Mouse (Mus musculus) G1E (cell line): Measurements from ENCODE around the gene Prpf6. TPM values are rescaled to one million over a fixed set of nuclear protein-coding genes. Genes with fewer than 3 reads are reported as not detected.

Experiments
- ATAC-seq: 2 replicates; pipeline ENCODE4 v1.8.0; 2016; ENCODE audit warnings: mild to moderate bottlenecking; ENCODE audit not compliant: insufficient number of reproducible peaks, poor library complexity, low FRiP score, severe bottlenecking; ENCODE audit errors: extremely low read depth
- DNase-seq: peaks from one replicate; pipeline ENCODE4 v3.0.0; 2012; ENCODE audit warnings: low spot score
- H3K27me3 ChIP-seq: 2 replicates; pipeline ENCODE4 v1.6.1; 2012; ENCODE audit warnings: mild to moderate bottlenecking, low read length, inconsistent platforms; ENCODE audit not compliant: insufficient read depth
- H3K36me3 ChIP-seq: replicated peaks from 2 replicates; pipeline ENCODE3; 2012; ENCODE audit warnings: mild to moderate bottlenecking, inconsistent platforms
- H3K4me1 ChIP-seq: 2 replicates; pipeline ENCODE4 v1.6.1; 2012; ENCODE audit warnings: low read depth, low read length, inconsistent platforms, mixed read lengths; ENCODE audit not compliant: insufficient read depth
- H3K4me3 ChIP-seq: 2 replicates; pipeline ENCODE4 v1.5.1; 2012; ENCODE audit warnings: low read depth, mild to moderate bottlenecking, inconsistent platforms, low read length, moderate library complexity, mixed read lengths
- H3K9me3 ChIP-seq: replicated peaks from 2 replicates; pipeline ENCODE4 v1.6.1; 2012; ENCODE audit warnings: inconsistent platforms
- CTCF ChIP-seq: IDR thresholded peaks from 2 replicates; pipeline ENCODE4 v1.5.1; 2012; ENCODE audit warnings: low read depth, low read length, inconsistent platforms, mixed read lengths
- GATA1 ChIP-seq: IDR thresholded peaks from 2 replicates; pipeline ENCODE4 v1.6.1; 2012; ENCODE audit warnings: borderline replicate concordance, low read length, inconsistent platforms, mixed read lengths
- GATA2 ChIP-seq: IDR thresholded peaks from 2 replicates; pipeline ENCODE4 v1.6.1; 2012; ENCODE audit warnings: low read depth, low read length, inconsistent platforms, borderline replicate concordance
- POLR2AphosphoS5 ChIP-seq: IDR thresholded peaks from 2 replicates; pipeline ENCODE4 v1.6.1; 2012; ENCODE audit warnings: low read depth, low read length, inconsistent platforms; ENCODE audit not compliant: insufficient replicate concordance
- TAL1 ChIP-seq: conservative IDR thresholded peaks from 2 replicates; pipeline ENCODE4 v1.6.1; 2012; ENCODE audit warnings: low read depth, low read length, inconsistent platforms, mixed read lengths
- polyA plus RNA-seq: library from polyadenylated mRNA; stranded (reverse); fragments of >175 nt; gene quantifications from 2 replicates; pipeline ENCODE4 v1.2.3, GENCODE M21; 2012
- total RNA-seq, 2 experiments: library from RNA; stranded (forward) in 1 of 2; stranded (reverse) in 1 of 2; fragments of 200-1000 nt in 1 of 2; fragments of >200 nt in 1 of 2; fragmentation: Nextera tagmentation in 1 of 2; gene quantifications; 2 replicates each; pipeline ENCODE4 v1.2.3; 2014 to 2017

Gene Prpf6
- total and polyA plus RNA-seq, 3 experiments, result 27.8 to 91.9 (median 53.1) TPM

DNA sequence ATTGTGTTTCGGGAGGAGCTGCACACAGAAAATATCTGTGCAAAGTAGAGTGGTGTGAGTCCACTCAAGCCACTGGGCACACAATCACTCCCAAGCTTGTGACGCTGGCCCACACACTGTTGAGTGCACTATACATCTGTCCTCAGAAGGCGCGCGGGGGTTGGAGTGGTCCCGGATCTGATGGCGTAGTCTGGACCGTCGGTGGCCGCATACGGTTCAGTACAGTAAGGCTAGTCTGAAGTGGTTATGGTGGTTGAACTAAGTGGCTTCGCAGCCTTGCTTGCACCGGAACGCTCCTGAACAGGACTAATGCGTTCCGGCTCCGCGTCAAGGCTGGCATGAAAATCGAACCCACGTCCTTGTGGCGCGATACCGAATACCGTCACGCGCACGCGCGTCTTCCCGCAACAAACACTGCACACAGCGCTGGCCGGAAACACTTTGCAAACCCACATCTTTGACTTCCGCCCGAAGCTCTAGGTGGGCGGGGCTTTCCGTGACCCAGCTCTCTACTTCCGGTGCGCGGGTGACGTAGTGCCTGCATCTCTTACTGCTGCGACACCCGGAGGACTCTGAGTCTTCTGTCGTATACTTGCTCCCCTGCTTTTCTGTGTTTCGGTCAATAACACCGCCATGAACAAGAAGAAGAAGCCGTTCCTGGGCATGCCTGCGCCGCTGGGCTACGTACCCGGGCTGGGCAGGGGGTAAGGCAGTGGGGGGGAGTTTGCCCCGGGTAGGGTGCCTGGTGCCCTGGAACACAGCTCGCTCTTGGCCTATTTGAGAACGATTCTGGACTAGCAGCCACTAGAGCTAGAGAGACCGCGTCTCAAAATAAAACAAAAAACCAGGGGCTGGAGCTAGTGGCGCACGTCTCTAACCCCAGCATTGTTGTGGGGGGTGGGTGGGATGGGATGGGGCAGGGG is 9.4 kb downstream of the Prpf6 start:
- peak; percentile 92 for DNase-seq
- Histone ChIP-seq H3K27me3 (peaks cover 5% of the 10 kb centered on the region; the same call in 1 of the 2 replicates), H3K36me3 (peaks cover 33% of the 10 kb centered on the region), H3K4me1 (peaks cover 70% of the 10 kb centered on the region), H3K9me3 (no peaks in the 10 kb centered on the region), H3K4me3 (peak overlapping the region; percentile 95)
- ATAC-seq, result peak; percentile 96
- no peak for TF ChIP-seq TAL1
- no peak for TF ChIP-seq GATA1
- no peak for TF ChIP-seq CTCF
- TF ChIP-seq GATA2, result no peak
- TF ChIP-seq POLR2AphosphoS5, result no peak

DNA sequence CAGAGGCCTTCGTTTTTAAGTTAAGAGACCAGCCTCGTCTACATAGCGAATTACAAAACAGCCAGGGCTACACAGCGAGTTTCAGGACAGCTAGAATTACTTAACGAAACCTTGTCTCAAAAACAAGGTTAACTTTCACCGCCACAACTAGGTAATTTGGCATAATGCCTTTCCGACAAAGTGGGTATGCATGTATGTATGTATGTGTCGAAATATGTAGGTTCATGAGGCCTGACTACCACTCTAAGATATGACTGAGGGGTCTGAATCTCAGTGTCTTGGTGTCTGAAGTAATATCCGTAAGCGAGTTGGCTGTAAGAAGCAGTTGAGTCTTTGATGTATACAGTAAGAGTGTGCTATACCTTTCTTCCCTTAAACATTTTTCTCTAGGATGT is 10.1 kb downstream of the Prpf6 start:
- no peak for ATAC-seq

DNA sequence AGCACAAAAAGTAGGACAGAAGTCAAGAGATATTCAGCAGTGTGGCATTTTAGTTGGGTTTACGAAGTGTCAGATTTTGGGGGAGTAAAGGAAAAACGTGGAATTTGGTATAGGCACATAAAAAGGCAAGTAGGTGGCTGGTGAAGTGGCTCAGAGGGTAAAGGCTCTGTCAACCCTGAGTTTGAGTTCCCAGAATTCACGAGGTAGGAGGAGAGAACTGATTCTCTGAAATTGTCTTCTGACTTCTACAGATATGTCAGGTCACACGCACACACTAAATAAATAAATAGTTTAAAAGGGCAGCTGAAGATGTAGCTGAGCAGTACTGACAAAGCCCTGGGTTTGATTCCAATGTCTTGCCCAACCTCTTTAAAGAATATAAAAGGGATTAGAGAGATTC is 10.7 kb downstream of the Prpf6 start:
- no peak for ATAC-seq
- peaks cover 5% of the 10 kb centered on the region; the same call in 1 of the 2 replicates for H3K27me3 ChIP-seq
- no peak for TF ChIP-seq POLR2AphosphoS5
- TF ChIP-seq CTCF, result no peak
- no peak for TF ChIP-seq TAL1
- no peak for DNase-seq
- peak overlapping the region; percentile 95 for H3K4me3 ChIP-seq
- no peaks in the 10 kb centered on the region for H3K9me3 ChIP-seq
- peaks cover 61% of the 10 kb centered on the region for H3K4me1 ChIP-seq
- H3K36me3 ChIP-seq, result peaks cover 25% of the 10 kb centered on the region

More for the DNA sequence above, 10.1 kb downstream of the Prpf6 start:
- TF ChIP-seq TAL1 (no peak), GATA1 (no peak), GATA2 (no peak)
- H3K9me3 ChIP-seq, result no peaks in the 10 kb centered on the region
- no peak for DNase-seq
- peaks cover 5% of the 10 kb centered on the region; the same call in 1 of the 2 replicates for H3K27me3 ChIP-seq
- peaks cover 66% of the 10 kb centered on the region for H3K4me1 ChIP-seq
- H3K4me3 ChIP-seq, result peak overlapping the region; percentile 95
- peaks cover 29% of the 10 kb centered on the region for H3K36me3 ChIP-seq

DNA sequence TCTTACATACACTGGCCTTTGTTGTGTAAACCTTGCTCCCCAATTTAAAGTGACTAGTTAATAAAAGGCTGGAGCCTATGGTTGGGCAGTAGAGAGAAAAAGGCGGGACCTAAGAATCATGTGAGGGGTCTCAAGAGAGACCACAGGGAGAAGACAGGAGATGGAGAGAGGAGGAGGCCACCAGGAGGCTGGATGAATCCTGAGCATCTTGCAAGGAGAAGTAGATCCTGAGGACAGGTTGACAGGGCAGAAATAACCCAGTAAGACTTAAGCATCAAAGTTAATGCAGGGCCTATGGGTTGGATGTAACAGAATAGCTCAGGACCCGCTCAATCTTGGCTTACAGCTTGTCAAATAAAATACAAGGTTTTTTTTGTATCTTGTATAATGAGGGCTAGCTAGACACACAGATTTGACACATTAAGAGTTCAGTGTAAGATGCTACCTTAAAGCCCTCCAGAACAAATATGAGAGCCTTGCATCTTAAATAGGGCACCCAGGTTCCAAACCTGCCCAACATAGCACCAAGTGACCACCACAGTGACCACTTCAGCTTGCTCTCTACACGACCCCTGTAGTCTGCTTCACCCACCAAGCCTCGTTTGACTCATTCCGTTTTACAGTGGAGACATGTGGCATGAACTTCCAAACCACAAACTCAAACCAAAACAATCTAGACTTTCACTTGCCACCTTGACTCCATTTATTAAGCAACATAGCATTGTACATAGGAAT is 27.3 kb downstream of the Prpf6 start:
- no peaks in the 10 kb centered on the region for H3K9me3 ChIP-seq
- no peaks in the 10 kb centered on the region for H3K4me1 ChIP-seq
- TF ChIP-seq TAL1 (no peak), CTCF (no peak), GATA1 (no peak), GATA2 (no peak), POLR2AphosphoS5 (no peak)
- ATAC-seq (no peak), DNase-seq (no peak)
- H3K4me3 ChIP-seq, result no peak overlapping the region
- peaks cover 84% of the 10 kb centered on the region for H3K36me3 ChIP-seq
- no peaks in the 10 kb centered on the region for H3K27me3 ChIP-seq

DNA sequence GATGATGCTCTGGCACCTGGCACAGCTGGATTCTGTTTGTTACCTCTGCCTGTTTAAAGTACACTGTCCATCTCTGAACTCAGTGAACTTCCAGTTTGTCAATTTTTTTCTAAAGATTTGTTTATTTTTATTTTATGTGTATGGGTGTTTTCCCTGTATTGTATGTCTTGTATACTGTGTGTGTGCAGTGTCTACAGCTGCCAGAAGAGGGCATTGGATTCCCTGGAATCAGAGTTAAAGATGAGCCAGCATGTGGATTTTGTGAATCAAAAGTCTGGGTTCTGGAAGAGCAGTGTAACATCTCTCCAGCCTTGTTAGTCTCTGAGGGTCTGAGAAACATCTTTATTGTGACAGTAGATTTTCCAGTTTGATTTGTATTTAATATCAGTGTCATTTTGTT is 31.7 kb downstream of the Prpf6 start:
- Histone ChIP-seq H3K27me3 (no peaks in the 10 kb centered on the region), H3K4me3 (no peak overlapping the region), H3K9me3 (no peaks in the 10 kb centered on the region), H3K36me3 (peaks cover 86% of the 10 kb centered on the region), H3K4me1 (peaks cover 22% of the 10 kb centered on the region)
- DNase-seq (no peak), ATAC-seq (no peak)
- TF ChIP-seq CTCF (no peak), GATA1 (no peak), POLR2AphosphoS5 (no peak), GATA2 (no peak), TAL1 (no peak)

DNA sequence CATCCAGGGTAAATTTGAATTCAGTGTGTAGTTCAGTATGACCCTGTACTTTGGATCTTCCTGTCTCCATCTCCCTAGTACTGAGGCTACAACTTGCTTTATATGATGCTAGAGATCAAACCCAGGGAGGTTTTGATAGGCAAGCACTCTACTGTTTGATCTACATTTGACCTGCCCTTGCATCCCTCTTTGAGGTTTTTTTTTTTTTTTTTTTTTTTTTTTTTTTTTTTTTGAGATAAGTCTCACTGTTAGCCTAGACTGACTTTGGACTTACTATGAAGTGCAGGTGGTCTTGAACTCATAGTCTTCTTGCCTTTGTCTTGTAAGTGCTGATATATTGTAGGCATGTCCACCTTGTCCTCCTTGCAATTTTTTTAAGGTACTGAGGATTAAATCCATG is 36.8 kb downstream of the Prpf6 start:
- Histone ChIP-seq H3K4me1 (peaks cover 24% of the 10 kb centered on the region), H3K9me3 (no peaks in the 10 kb centered on the region), H3K36me3 (peaks cover 87% of the 10 kb centered on the region), H3K27me3 (no peaks in the 10 kb centered on the region), H3K4me3 (no peak overlapping the region)
- no peak for TF ChIP-seq GATA1
- TF ChIP-seq CTCF, result no peak
- no peak for TF ChIP-seq POLR2AphosphoS5
- no peak for TF ChIP-seq TAL1
- TF ChIP-seq GATA2, result no peak
- ATAC-seq, result no peak
- no peak for DNase-seq
